ENCODE assay signal across 23 mouse cellular contexts in genomic region chr14:121611533-121611932, GRCm38 (mm10).
"Had no signal": no experiment of that assay in that cellular context is flagged by ENCODE, and none has a peak within 500 bp of the region (broad histone marks: within the 10 kb centered on the region; RNA-seq: fewer than 3 reads in every experiment).

No protein-coding gene starts in this region.

- H3K9me3 ChIP-seq: limb, embryonic 12.5 days; limb, embryonic 15.5 days; midbrain, embryonic 12.5 days; neural tube, embryonic 12.5 days; neural tube, embryonic 15.5 days; stomach, embryonic 15.5 days had no signal

- H3K36me3 ChIP-seq: limb, embryonic 12.5 days; midbrain, embryonic 12.5 days; neural tube, embryonic 12.5 days had no signal

- H3K9ac ChIP-seq: limb, embryonic 12.5 days; limb, embryonic 15.5 days; liver, embryonic 14.5 days; liver, postnatal 0 days; lung, embryonic 14.5 days; midbrain, embryonic 12.5 days; neural tube, embryonic 12.5 days; neural tube, embryonic 15.5 days; stomach, embryonic 15.5 days had no signal

- H3K4me2 ChIP-seq: limb, embryonic 12.5 days; limb, embryonic 15.5 days; liver, embryonic 11.5 days; lung, embryonic 14.5 days; midbrain, embryonic 12.5 days; neural tube, embryonic 12.5 days; neural tube, embryonic 15.5 days; stomach, embryonic 15.5 days had no signal

- H3K27ac ChIP-seq: kidney, postnatal 0 days; left cerebral cortex, adult 2 months; limb, embryonic 12.5 days; limb, embryonic 15.5 days; liver, embryonic 14.5 days; macrophage; midbrain, embryonic 12.5 days; neural tube, embryonic 12.5 days; neural tube, embryonic 15.5 days; stomach, embryonic 15.5 days had no signal

- H3K4me3 ChIP-seq: left cerebral cortex, adult 2 months; limb, embryonic 12.5 days; limb, embryonic 15.5 days; midbrain, embryonic 12.5 days; neural tube, embryonic 12.5 days; neural tube, embryonic 15.5 days; stomach, embryonic 15.5 days had no signal

- ATAC-seq: liver, postnatal 0 days; lung, postnatal 0 days; midbrain, embryonic 16.5 days had no signal

- H3K27me3 ChIP-seq: limb, embryonic 12.5 days; limb, embryonic 15.5 days; midbrain, embryonic 12.5 days; neural tube, embryonic 12.5 days; neural tube, embryonic 15.5 days; stomach, embryonic 15.5 days had no signal

- DNase-seq: kidney, adult 2 months; kidney, postnatal 25 days; layer of hippocampus, postnatal 36 days; liver, postnatal 0 days; lung, embryonic 14.5 days; right cerebral cortex, postnatal 25 days; spleen, adult 18-20 months; thymus, adult 2 months; thymus, postnatal 14 days; thymus, postnatal 4 days had no signal

- H3K4me1 ChIP-seq: neural tube, embryonic 12.5 days; stomach, embryonic 15.5 days had no signal
